ENCODE assay signal across 26 mouse cellular contexts in the genomic region with DNA sequence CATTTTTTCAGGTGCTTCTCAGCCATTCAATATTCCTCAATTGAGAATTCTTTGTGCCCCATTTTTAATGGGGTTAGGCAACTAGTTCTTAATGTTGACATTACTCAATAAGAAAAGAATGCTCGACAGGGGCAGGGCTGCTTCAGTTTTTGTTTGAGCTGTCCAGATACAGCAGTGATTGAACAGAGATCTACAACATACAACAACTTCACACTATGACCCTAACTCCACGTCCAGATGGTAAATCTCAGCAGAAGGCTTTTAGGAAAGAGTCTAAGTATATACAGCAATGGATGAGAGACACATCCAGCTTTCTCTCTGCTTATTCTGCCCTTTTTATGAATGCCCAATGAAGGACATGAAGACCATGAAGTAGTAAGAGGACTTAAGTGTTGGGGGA.
A peak's percentile ranks its signal among the peaks of the same experiment; 100 is the strongest.
DNase-seq lines count a peak whose midpoint lies in the region; ATAC-seq and TF ChIP-seq lines count a peak whose summit lies in the region.
"Had no signal": no experiment of that assay in that cellular context is flagged by ENCODE, and none has a peak within 500 bp of the region (broad histone marks: within the 10 kb centered on the region; RNA-seq: fewer than 3 reads in every experiment).

No protein-coding gene starts in this region.

- DNase-seq in lung, adult 2 months: no peak
- peak; percentile 18 for DNase-seq in NIH3T3 (ENCODE audit: low read depth)
- DNase-seq in lung, postnatal 10 days: peak; percentile 14
- no peak for DNase-seq in cerebellum, adult 9-10 months
- DNase-seq: adrenal gland, postnatal 10 days; adrenal gland, postnatal 36 days; cerebellum, adult 18-20 months; cerebellum, adult 9-11 months; cerebellum, postnatal 36 days; embryo, embryonic 11 days; forebrain, postnatal 0 days; gastrocnemius, adult 2 months; gastrocnemius, postnatal 14 days; heart, adult 11 months had no signal

- H3K4me2 ChIP-seq in lung, embryonic 16.5 days (ENCODE audit: low read depth, low read length): no peak overlapping the region
- no peak overlapping the region for H3K4me2 ChIP-seq in stomach, embryonic 16.5 days (ENCODE audit: low read depth, low read length)
- H3K4me2 ChIP-seq: embryonic facial prominence, embryonic 13.5 days; forebrain, embryonic 13.5 days; heart, embryonic 11.5 days; hindbrain, embryonic 12.5 days; hindbrain, embryonic 15.5 days had no signal

- no peaks in the 10 kb centered on the region for H3K27me3 ChIP-seq in lung, embryonic 16.5 days (ENCODE audit: control insufficient read depth, insufficient read depth, low read depth, low read length)
- H3K27me3 ChIP-seq in stomach, embryonic 16.5 days (ENCODE audit: control insufficient read depth, insufficient read depth, low read length): no peaks in the 10 kb centered on the region
- H3K27me3 ChIP-seq: embryonic facial prominence, embryonic 13.5 days; forebrain, embryonic 13.5 days; hindbrain, embryonic 12.5 days; hindbrain, embryonic 15.5 days; Patski had no signal

- no peak overlapping the region for H3K27ac ChIP-seq in lung, embryonic 16.5 days (ENCODE audit: low read length)
- H3K27ac ChIP-seq in stomach, embryonic 16.5 days (ENCODE audit: low read length): no peak overlapping the region
- H3K27ac ChIP-seq: embryonic facial prominence, embryonic 10.5 days; embryonic facial prominence, embryonic 13.5 days; forebrain, embryonic 13.5 days; gastrocnemius, adult 2 months; hindbrain, embryonic 12.5 days; hindbrain, embryonic 15.5 days had no signal

- TF ChIP-seq POLR2A in lung, adult 2 months (IDR thresholded peaks at IDR 0.05; ENCODE audit: borderline replicate concordance, extremely low read depth, low read depth, low read length): no peak

- H3K9me3 ChIP-seq in lung, embryonic 16.5 days (ENCODE audit: control insufficient read depth, low read length): no peaks in the 10 kb centered on the region
- H3K9me3 ChIP-seq in stomach, embryonic 16.5 days (replicated peaks; ENCODE audit: control insufficient read depth, low read length): no peaks in the 10 kb centered on the region
- H3K9me3 ChIP-seq: embryonic facial prominence, embryonic 10.5 days; embryonic facial prominence, embryonic 13.5 days; forebrain, embryonic 13.5 days; hindbrain, embryonic 12.5 days; hindbrain, embryonic 15.5 days had no signal

- no peaks in the 10 kb centered on the region for H3K36me3 ChIP-seq in lung, embryonic 16.5 days (ENCODE audit: control insufficient read depth, insufficient read depth, low read length)
- no peaks in the 10 kb centered on the region for H3K36me3 ChIP-seq in stomach, embryonic 16.5 days (ENCODE audit: control insufficient read depth, insufficient read depth, low read length)
- H3K36me3 ChIP-seq: embryonic facial prominence, embryonic 10.5 days; embryonic facial prominence, embryonic 13.5 days; hindbrain, embryonic 12.5 days; hindbrain, embryonic 15.5 days had no signal

- TF ChIP-seq CTCF in lung, adult 2 months (IDR thresholded peaks at IDR 0.05; ENCODE audit: insufficient read depth, low read length): no peak

- H3K4me3 ChIP-seq in lung, embryonic 16.5 days (ENCODE audit: low read length): no peak overlapping the region
- no peak overlapping the region for H3K4me3 ChIP-seq in lung, adult 2 months (replicated peaks; ENCODE audit: extremely low read depth, low read depth, low read length)
- H3K4me3 ChIP-seq in stomach, embryonic 16.5 days (replicated peaks; ENCODE audit: low read length): no peak overlapping the region
- H3K4me3 ChIP-seq: embryonic facial prominence, embryonic 10.5 days; embryonic facial prominence, embryonic 13.5 days; erythroblast, embryonic 14.5 days; forebrain, embryonic 13.5 days; gastrocnemius, adult 2 months; hindbrain, embryonic 12.5 days; hindbrain, embryonic 15.5 days had no signal

- 14% methylated on average over 2 of the region's 2 CpGs for WGBS in lung, embryonic 16.5 days
- 9% methylated on average over 2 of the region's 2 CpGs for WGBS in lung, adult 2 months
- WGBS in stomach, embryonic 16.5 days: 8% methylated on average over 2 of the region's 2 CpGs

- peak; percentile 74 for ATAC-seq in lung, embryonic 16.5 days (ENCODE audit: low read depth)
- ATAC-seq in stomach, embryonic 16.5 days (ENCODE audit: insufficient read depth, low FRiP score): peak; percentile 25
- ATAC-seq in monocyte, adult 5-6 weeks (replicated peaks; ENCODE audit: insufficient number of reproducible peaks, low FRiP score, low TSS enrichment, poor library complexity, severe bottlenecking): no peak
- ATAC-seq: CD4-positive, CD25-positive, alpha-beta regulatory T cell, adult 4 months; forebrain, embryonic 13.5 days; forebrain, postnatal 0 days; Patski had no signal

- peaks cover 11% of the 10 kb centered on the region for H3K4me1 ChIP-seq in lung, embryonic 16.5 days (replicated peaks; ENCODE audit: control insufficient read depth, insufficient read depth, low read length)
- peaks cover 5% of the 10 kb centered on the region for H3K4me1 ChIP-seq in lung, adult 2 months (ENCODE audit: control insufficient read depth, insufficient read depth, low read length)
- peaks cover 12% of the 10 kb centered on the region for H3K4me1 ChIP-seq in stomach, embryonic 16.5 days (ENCODE audit: control insufficient read depth, insufficient read depth, low read length)
- H3K4me1 ChIP-seq: embryonic facial prominence, embryonic 10.5 days; forebrain, embryonic 13.5 days; hindbrain, embryonic 12.5 days; hindbrain, embryonic 15.5 days had no signal

- H3K9ac ChIP-seq in lung, embryonic 16.5 days (ENCODE audit: low read length): no peak overlapping the region
- no peak overlapping the region for H3K9ac ChIP-seq in stomach, embryonic 16.5 days (ENCODE audit: low read length)
- H3K9ac ChIP-seq: embryonic facial prominence, embryonic 13.5 days; forebrain, embryonic 13.5 days; forebrain, postnatal 0 days; hindbrain, embryonic 12.5 days; hindbrain, embryonic 15.5 days had no signal

Comparison
In these comparisons a context has a peak if more than half of its experiments do, and no peak if none do; other contexts are left out.
1. DNase-seq: peak in NIH3T3 (single experiment) and lung, postnatal 10 days (single experiment); none in lung, adult 2 months (single experiment) and cerebellum, adult 9-10 months (single experiment).